Mouse (Mus musculus) CH12.LX (cell line): ENCODE data around the gene Ehd1. TPM values are rescaled to one million over a fixed set of nuclear protein-coding genes. Genes with fewer than 3 reads are reported as not detected.

ENCODE experiments used
- DNase-seq: peaks from one replicate; pipeline ENCODE4 v3.0.0-alpha.2; 2013; ENCODE audit errors: extremely low read depth
- H3K27ac ChIP-seq: 2 replicates; pipeline ENCODE4 v1.5.1; 2012; ENCODE audit warnings: low read depth, mild to moderate bottlenecking, control low read depth, moderate library complexity; ENCODE audit not compliant: insufficient read depth
- H3K27me3 ChIP-seq: replicated peaks from 2 replicates; pipeline ENCODE3; 2012; ENCODE audit warnings: inconsistent platforms
- H3K36me3 ChIP-seq, 2 experiments: replicated peaks in 1 of 2; 2 replicates each; pipeline versions ENCODE3 to v1.6.1; 2012; ENCODE audit warnings: inconsistent platforms in 1 of 2, low read length in 1 of 2, mild to moderate bottlenecking in 1 of 2, mixed read lengths in 1 of 2, moderate library complexity in 1 of 2; ENCODE audit not compliant: control insufficient read depth in 1 of 2, insufficient read depth in 1 of 2
- H3K4me1 ChIP-seq, 2 experiments: 2 replicates each; pipeline ENCODE4 v1.6.1; 2012; ENCODE audit warnings: inconsistent platforms in 1 of 2, moderate library complexity in 1 of 2; ENCODE audit not compliant: insufficient read depth in 2 of 2, control insufficient read depth in 1 of 2
- H3K4me2 ChIP-seq: 2 replicates; pipeline ENCODE4 v1.6.1; 2012; ENCODE audit warnings: low read depth, mild to moderate bottlenecking, control low read depth; ENCODE audit not compliant: poor library complexity, insufficient read depth, severe bottlenecking
- H3K4me3 ChIP-seq, 3 experiments: fragments of 150-350 bp in 1 of 3; sonication (generic) in 1 of 3; replicated peaks in 1 of 3; 2 replicates each; pipeline versions ENCODE3 to v1.5.1; 2011 to 2012; ENCODE audit warnings: low read depth in 2 of 3, low read length in 2 of 3, mild to moderate bottlenecking in 2 of 3, moderate library complexity in 2 of 3, control low read depth in 1 of 3, improper control_type of control experiment in 1 of 3, inconsistent platforms in 1 of 3, mixed read lengths in 1 of 3; ENCODE audit not compliant: poor library complexity in 1 of 3
- H3K79me2 ChIP-seq: replicated peaks from 2 replicates; pipeline ENCODE4 v1.6.1; 2012; ENCODE audit warnings: mild to moderate bottlenecking, moderate library complexity; ENCODE audit not compliant: control insufficient read depth, poor library complexity, insufficient read depth, severe bottlenecking; ENCODE audit errors: extremely low read depth
- H3K9ac ChIP-seq: 2 replicates; pipeline ENCODE4 v1.6.1; 2012; ENCODE audit warnings: low read depth, mild to moderate bottlenecking, control low read depth, moderate library complexity; ENCODE audit not compliant: insufficient read depth
- H3K9me3 ChIP-seq: replicated peaks from 2 replicates; pipeline ENCODE3; 2012; ENCODE audit warnings: low read length, inconsistent platforms, mixed read lengths
- CHD1 ChIP-seq: IDR thresholded peaks from 2 replicates; pipeline ENCODE4 v1.6.1; 2012; ENCODE audit warnings: low read depth, low read length, improper control_type of control experiment, inconsistent platforms
- CTCF ChIP-seq, 2 experiments: IDR thresholded peaks in 1 of 2; conservative IDR thresholded peaks in 1 of 2; 2 replicates each; pipeline ENCODE4 v1.5.1; 2011 to 2012; ENCODE audit warnings: low read depth in 2 of 2, low read length in 2 of 2, improper control_type of control experiment in 1 of 2, inconsistent platforms in 1 of 2, mild to moderate bottlenecking in 1 of 2, moderate library complexity in 1 of 2
- ETS1 ChIP-seq: conservative IDR thresholded peaks from 2 replicates; pipeline ENCODE4 v1.6.1; 2012; ENCODE audit warnings: low read depth, mild to moderate bottlenecking, inconsistent platforms, low read length, improper control_type of control experiment, moderate library complexity
- GABPA ChIP-seq: IDR thresholded peaks from 2 replicates; pipeline ENCODE4 v1.6.1; 2012; ENCODE audit warnings: low read depth, low read length, improper control_type of control experiment, inconsistent platforms; ENCODE audit not compliant: insufficient replicate concordance
- HCFC1 ChIP-seq: IDR thresholded peaks from 2 replicates; pipeline ENCODE4 v1.6.1; 2012; ENCODE audit warnings: low read depth, mild to moderate bottlenecking, inconsistent platforms, low read length, improper control_type of control experiment
- MAFK ChIP-seq: IDR thresholded peaks from 2 replicates; pipeline ENCODE4 v1.6.1; 2011; ENCODE audit warnings: low read length, improper control_type of control experiment; ENCODE audit not compliant: insufficient replicate concordance
- MAZ ChIP-seq: IDR thresholded peaks from 2 replicates; pipeline ENCODE4 v1.6.1; 2012; ENCODE audit warnings: low read depth, mild to moderate bottlenecking, inconsistent platforms, low read length, improper control_type of control experiment, moderate library complexity
- MXI1 ChIP-seq: IDR thresholded peaks from 2 replicates; pipeline ENCODE4 v1.6.1; 2011; ENCODE audit warnings: mild to moderate bottlenecking, low read depth, low read length, improper control_type of control experiment
- NELFE ChIP-seq: IDR thresholded peaks from 2 replicates; pipeline ENCODE4 v1.6.1; 2011; ENCODE audit warnings: low read depth, low read length, improper control_type of control experiment
- NRF1 ChIP-seq: IDR thresholded peaks from 2 replicates; pipeline ENCODE4 v1.6.1; 2014; ENCODE audit warnings: low read depth, mild to moderate bottlenecking, inconsistent platforms, low read length, improper control_type of control experiment, moderate library complexity
- PAX5 ChIP-seq: IDR thresholded peaks from 2 replicates; pipeline ENCODE4 v1.6.1; 2012; ENCODE audit warnings: low read length, inconsistent platforms, mixed read lengths
- POLR2AphosphoS2 ChIP-seq: IDR thresholded peaks from 2 replicates; pipeline ENCODE4 v1.6.1; 2011; ENCODE audit warnings: low read depth, low read length, improper control_type of control experiment
- RAD21 ChIP-seq: IDR thresholded peaks from 2 replicates; pipeline ENCODE4 v1.6.1; 2011; ENCODE audit warnings: low read depth, mild to moderate bottlenecking, low read length, improper control_type of control experiment, moderate library complexity
- RCOR1 ChIP-seq: conservative IDR thresholded peaks from 2 replicates; pipeline ENCODE4 v1.6.1; 2012; ENCODE audit warnings: low read depth, mild to moderate bottlenecking, inconsistent platforms, low read length, improper control_type of control experiment
- SIN3A ChIP-seq: IDR thresholded peaks from 2 replicates; pipeline ENCODE4 v1.6.1; 2012; ENCODE audit warnings: low read length, improper control_type of control experiment, inconsistent platforms
- TBP ChIP-seq: conservative IDR thresholded peaks from 2 replicates; pipeline ENCODE4 v1.6.1; 2011; ENCODE audit warnings: low read depth, low read length, improper control_type of control experiment
- TCF12 ChIP-seq: IDR thresholded peaks from 2 replicates; pipeline ENCODE4 v1.6.1; 2014; ENCODE audit warnings: low read depth, mild to moderate bottlenecking, inconsistent platforms, low read length, improper control_type of control experiment
- USF1 ChIP-seq: IDR thresholded peaks from 2 replicates; pipeline ENCODE4 v1.6.1; 2014; ENCODE audit warnings: low read depth, mild to moderate bottlenecking, inconsistent platforms, low read length, improper control_type of control experiment
- ZKSCAN1 ChIP-seq: IDR thresholded peaks from 2 replicates; pipeline ENCODE4 v1.6.1; 2012; ENCODE audit warnings: low read depth, inconsistent platforms, low read length, improper control_type of control experiment, borderline replicate concordance
- ZMIZ1 ChIP-seq: IDR thresholded peaks from 2 replicates; pipeline ENCODE4 v1.6.1; 2012; ENCODE audit warnings: low read depth, mild to moderate bottlenecking, inconsistent platforms, low read length, improper control_type of control experiment
- ZNF384 ChIP-seq: IDR thresholded peaks from 2 replicates; pipeline ENCODE4 v1.6.1; 2012; ENCODE audit warnings: low read depth, low read length, improper control_type of control experiment, inconsistent platforms
- dilution Hi-C: fragments of 300-500 bp; cut with MboI; formaldehyde crosslinking; loops from 2 replicates; pipeline ENCODE4 v1.14.3; 2020; ENCODE audit warnings: low sequenced_read_pairs; ENCODE audit not compliant: extremely low pct_unique_long_range_greater_than_20kb, extremely low pct_ligation_motif_present
- in situ Hi-C: fragments of 300-500 bp; cut with MboI; formaldehyde crosslinking; loops from 3 replicates; pipeline ENCODE4 v1.14.3; 2019; ENCODE audit warnings: low sequenced_read_pairs, low pct_ligation_motif_present, low pct_unique_long_range_greater_than_20kb, mixed read lengths
- polyA plus RNA-seq: library from polyadenylated mRNA; unstranded; fragments of >175 nt; gene quantifications from 2 replicates; pipeline ENCODE4 v1.2.1, GENCODE M21; 2012; ENCODE audit warnings: low read depth; ENCODE audit not compliant: insufficient read length
- total RNA-seq, 2 experiments: library from RNA; depleted of rRNA; stranded (reverse); fragments of 300-350 nt in 1 of 2; fragments of >200 nt in 1 of 2; gene quantifications; 2 replicates each; pipeline ENCODE4 v1.2.3; 2012 to 2014

Gene Ehd1
- total and polyA plus RNA-seq, 3 experiments = 131 to 400 (median 245) TPM

GRCm38 (mm10) chr19:6334673-6335457 is 58.3 kb downstream of the Ehd1 start, which contains the start of gene Men1 (continued):
- TF ChIP-seq CTCF (conservative IDR thresholded peaks at IDR 0.05 in 1 of 2, IDR thresholded peaks at IDR 0.05 in 1 of 2; ENCODE audit: low read depth in 2 of 2, low read length in 2 of 2) (peak in 1 of 2 experiments; percentile 38; a peak in 2 of 4 replicates), ZMIZ1 (peak; percentile 84), GABPA (peak; percentile 27; the same call in 1 of the 2 replicates), POLR2AphosphoS2 (no peak; the same call in 1 of the 2 replicates), NRF1 (peak; percentile 59), ETS1 (no peak), RAD21 (no peak; the same call in none of the 2 replicates), MXI1 (0 out of 2 replicates have a peak, but pooled peaks have one; percentile 66), TBP (peak; percentile 78; the same call in 1 of the 2 replicates), USF1 (no peak)

GRCm38 (mm10) chr19:6335458-6335827 is 58.9 kb downstream of the Ehd1 start:
- TF ChIP-seq SIN3A (no peak), CHD1 (no peak), RCOR1 (no peak), TBP (no peak), MAFK (no peak), PAX5 (no peak), ZKSCAN1 (no peak), ZMIZ1 (no peak), ZNF384 (no peak), TCF12 (no peak), HCFC1 (no peak), NELFE (no peak), MAZ (no peak)
- H3K36me3 ChIP-seq = peaks cover 27 to 32% of the 10 kb centered on the region in 2 experiments
- H3K4me3 ChIP-seq = peak overlapping the region; percentile 78 to 87 (median 79)
- no peak for DNase-seq
- H3K9ac ChIP-seq = peak overlapping the region; percentile 76
- H3K27ac ChIP-seq = peak overlapping the region; percentile 5; the same call in 1 of the 2 replicates
- peak overlapping the region; percentile 85 for H3K4me2 ChIP-seq
- peaks cover 22% of the 10 kb centered on the region for H3K79me2 ChIP-seq
- no peaks in the 10 kb centered on the region for H3K27me3 ChIP-seq
- no peaks in the 10 kb centered on the region for H3K9me3 ChIP-seq
- H3K4me1 ChIP-seq = peaks cover 35 to 68% of the 10 kb centered on the region in 2 experiments
- dilution Hi-C loops = no loop called here
- in situ Hi-C loops = no loop called here
